Mouse (Mus musculus) fibroblast of lung, adult 2 months (primary cell): ENCODE data around the gene Ddx59.
A peak's percentile ranks its signal among the peaks of the same experiment; 100 is the strongest.

Source experiments
- DNase-seq: peaks from one replicate; pipeline ENCODE4 v3.0.0-alpha.2; 2011; ENCODE audit warnings: low read depth

Gene Ddx59

DNA sequence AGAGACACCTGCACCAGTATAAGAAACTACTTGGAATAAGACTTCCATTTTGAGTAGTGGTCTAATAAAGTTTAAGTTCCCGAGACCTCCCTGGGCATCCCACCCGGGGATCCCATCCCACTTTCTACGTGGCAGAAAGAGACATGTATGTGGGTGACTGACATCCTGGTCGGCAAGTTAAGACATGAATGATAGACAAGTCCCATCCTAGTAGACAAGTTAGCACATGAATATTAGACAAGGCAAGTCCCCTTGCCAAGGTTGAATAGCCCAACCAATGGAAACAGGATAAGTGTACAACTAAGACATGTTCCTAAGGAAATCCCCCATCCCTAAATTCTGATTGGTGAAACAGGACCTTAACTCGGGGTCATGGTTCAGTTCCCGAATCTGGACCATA, 34.5 kb downstream of the Ddx59 start:
- no peak for DNase-seq

- no peak for DNase-seq
Observed at GRCm38 (mm10) chr1:136450206-136450605, 35.1 kb downstream of the Ddx59 start.

GRCm38 (mm10) chr1:136452421-136452820, 37.4 kb downstream of the Ddx59 start:
- DNase-seq, result no peak

DNA sequence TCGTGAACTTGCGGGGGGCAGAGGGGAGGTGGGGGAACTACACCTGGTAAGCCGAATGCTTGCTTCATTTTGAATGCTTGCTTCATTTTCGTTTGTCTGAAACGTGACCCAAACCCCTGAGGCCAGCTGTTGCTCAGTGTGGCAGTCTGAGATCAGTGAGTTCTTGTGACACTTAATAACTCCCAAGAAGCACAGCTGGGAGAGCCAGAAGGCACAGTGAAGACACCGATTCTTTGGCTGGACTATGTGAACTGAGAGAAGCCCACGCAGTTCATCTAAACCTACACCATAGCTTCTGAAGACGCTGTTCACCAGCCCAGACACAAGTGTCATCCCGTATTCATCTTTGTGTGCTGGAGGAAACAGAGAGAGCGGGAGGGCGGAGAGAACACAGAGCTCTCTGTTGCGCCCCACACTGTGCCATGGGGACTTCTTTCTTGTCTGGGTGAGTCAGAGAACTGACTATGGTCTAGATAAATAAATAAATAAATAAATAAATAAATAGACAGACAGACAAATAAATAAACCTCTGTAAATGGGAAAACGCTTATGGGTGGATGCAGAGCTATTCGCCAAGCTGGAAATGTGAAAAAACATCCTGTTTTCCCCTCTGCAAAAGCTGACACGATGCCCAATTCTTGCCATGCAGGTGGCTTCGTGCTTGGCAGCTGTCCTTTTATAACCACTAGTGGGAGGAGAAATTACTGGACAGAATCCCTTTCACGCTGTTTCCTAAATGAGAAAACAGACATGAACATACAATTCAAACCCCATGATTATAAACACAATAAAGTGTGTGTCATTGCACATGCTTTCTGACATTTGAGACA, 40.9 kb downstream of the Ddx59 start:
- no peak for DNase-seq

DNA sequence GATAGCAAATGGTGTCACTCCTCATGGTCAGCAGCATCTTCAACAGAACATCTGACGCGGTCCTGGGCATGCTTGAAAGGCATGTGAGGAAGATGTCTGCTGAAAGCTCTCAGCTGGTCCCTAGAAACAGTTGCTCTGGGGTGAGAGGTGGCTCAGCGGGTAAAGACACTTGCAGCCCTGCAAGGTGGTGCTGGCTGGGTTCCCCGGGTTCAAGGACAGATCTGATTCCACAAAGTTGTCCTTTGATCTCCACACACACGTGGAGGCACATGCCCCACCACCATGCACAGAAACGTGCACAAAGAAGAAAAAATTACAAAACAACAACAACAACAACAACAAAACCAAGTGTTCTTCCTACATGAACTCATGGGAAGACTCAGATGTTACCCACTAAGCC, 41.7 kb downstream of the Ddx59 start:
- DNase-seq, result no peak

GRCm38 (mm10) chr1:136457403-136457802, 42.3 kb downstream of the Ddx59 start:
- no peak for DNase-seq

GRCm38 (mm10) chr1:136458691-136459245, 43.7 kb downstream of the Ddx59 start:
- peak; percentile 57 for DNase-seq

- DNase-seq, result peak; percentile 68
Observed at GRCm38 (mm10) chr1:136462443-136462842, 47.4 kb downstream of the Ddx59 start.

DNA sequence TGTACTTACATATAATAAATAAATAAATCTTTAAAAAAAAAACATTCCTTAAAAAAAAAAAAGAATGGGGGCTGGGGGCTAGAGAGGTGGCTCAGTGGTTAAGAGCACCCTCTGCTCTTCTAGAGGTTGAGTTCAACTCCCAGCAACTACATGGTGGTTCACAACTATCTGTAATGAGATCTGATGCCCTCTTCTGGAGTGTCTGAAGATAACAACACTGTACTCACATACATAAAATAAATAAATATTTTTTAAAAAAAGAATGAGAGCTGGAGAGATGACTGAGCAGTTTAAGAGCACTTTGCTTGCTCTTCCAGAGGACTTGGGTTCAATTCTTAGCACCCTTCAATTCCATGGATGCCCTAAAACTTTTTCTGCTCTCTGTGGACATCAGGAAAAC, 50.1 kb downstream of the Ddx59 start:
- DNase-seq, result no peak

DNA sequence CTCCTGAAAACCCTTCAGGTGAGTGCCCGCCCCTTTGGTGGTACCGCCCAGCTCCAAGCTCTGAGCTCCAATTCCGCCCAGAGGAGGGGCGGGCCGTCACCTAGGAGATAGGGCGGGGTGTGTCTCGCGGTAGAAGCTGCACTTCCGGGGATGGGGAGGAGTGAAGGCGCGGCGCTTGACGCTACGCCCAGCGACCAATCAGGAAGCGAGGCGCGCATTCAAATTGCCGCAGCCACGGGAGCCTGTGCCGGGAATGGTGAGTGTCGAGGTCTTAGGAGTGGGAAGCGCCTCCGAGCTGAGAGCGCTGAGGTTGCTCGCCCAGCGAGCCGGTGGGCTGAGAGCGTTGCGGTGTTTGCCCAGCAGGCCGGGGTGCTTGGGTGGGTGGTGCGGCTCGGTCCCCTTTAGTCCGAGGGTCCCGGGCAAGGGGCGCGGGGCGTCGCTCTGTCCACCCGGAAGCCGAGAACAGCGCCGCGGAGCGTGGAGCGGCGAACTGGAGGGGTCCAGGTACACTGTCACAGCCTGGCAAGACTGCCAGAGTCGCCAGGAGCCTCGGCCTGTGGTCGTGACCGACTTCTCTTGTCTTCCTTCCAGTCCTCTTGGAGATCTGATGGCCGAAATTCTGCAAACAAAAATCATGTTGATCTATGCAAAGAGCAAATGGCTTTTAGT, 51.2 kb downstream of the Ddx59 start, which contains the start of gene Kif14:
Gene Kif14, plus strand, starts transcription at position 201 of the 669 bp plus-strand sequence.
- peak; percentile 90 for DNase-seq

DNA sequence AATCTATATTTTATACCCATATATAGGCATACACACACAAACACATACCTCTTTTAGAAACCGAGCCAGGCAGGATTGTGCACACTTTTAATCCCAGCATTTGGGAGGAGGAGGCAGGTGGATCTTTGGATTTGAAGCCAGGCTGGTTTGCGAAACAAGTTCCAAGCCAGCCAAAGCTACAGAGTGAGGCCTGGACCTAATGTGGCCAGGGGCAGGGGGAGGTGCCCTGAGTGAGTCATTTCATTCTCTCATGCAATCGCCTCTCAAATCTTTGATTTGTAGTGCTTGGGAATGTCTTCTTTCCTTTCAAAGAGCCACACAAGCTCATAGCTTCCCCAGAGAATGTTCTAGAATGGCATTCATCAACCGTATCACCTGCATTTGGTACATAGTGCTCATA, 54.3 kb downstream of the Ddx59 start:
- DNase-seq, result no peak

DNA sequence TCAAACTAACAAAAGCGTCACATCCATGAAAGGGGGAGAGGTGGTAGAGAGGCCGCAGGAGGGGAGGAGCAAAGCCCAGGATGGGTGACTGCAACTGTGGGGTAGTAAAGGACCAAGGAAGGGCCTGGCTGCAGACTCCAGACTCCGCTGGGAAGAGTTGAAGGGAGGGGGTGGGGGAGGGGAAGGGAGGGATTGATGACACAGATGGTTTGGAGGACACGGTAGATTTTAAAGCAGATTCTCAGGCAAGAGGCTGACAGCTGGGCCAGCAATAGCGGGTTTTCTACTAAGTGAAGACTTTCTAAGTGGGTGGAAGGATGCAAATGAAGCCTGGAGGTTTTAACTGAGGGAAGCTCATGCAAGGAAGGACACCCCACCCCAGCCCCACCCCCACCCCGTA, 55.4 kb downstream of the Ddx59 start:
- DNase-seq, result no peak
